Mouse (Mus musculus): ENCODE measurements around the gene Acbd3.

The Acbd3 gene

DNA sequence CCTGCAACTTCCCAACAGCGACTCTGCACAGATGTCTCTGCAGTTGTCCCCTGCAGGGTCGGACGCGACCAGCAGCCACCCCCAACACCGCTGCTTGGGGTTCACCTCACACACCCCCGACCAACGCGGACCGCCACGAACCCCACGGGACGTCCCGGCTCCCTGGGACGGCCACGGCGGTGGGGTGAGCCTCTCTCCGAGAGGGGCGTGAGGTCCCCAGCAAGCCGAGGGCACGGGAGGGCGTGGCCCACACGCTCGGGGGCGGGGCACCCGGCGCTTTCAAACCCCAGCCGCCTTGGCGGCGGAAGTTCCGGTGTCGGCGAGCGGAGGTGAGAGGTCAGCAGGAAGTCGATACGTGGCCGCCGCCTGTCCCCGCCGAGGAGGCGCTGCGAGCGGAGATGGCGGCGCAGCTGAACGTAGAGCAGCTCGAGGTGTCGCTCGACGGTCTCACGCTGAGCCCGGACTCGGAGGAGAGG lies at the start of gene Acbd3:
Gene Acbd3, plus strand, starts transcription at position 340 of the 476 bp plus-strand sequence.
- peak; percentile 96 for DNase-seq (ENCODE audit: low read depth, low spot score)

DNA sequence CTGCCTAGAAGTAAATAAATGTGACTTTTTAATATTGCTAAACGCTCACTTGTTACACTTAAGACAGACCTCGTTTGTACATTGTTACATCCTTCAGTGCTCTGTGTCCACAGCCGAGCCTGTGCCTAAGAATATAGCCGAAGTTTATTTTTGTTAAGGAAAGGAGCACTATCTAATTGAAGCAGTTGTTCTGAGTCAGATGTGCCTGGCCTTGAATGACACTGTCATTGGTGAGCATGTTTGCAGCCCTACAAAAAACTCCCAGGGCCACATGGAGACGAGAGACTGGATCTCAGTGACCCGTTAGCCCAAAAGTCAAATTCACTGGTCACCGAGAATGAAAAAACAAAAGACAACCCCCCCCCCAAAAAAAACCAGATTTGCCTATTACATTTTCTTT lies 34.6 kb upstream of the Acbd3 start:
- no peak for DNase-seq (ENCODE audit: low read depth, low spot score)

DNA sequence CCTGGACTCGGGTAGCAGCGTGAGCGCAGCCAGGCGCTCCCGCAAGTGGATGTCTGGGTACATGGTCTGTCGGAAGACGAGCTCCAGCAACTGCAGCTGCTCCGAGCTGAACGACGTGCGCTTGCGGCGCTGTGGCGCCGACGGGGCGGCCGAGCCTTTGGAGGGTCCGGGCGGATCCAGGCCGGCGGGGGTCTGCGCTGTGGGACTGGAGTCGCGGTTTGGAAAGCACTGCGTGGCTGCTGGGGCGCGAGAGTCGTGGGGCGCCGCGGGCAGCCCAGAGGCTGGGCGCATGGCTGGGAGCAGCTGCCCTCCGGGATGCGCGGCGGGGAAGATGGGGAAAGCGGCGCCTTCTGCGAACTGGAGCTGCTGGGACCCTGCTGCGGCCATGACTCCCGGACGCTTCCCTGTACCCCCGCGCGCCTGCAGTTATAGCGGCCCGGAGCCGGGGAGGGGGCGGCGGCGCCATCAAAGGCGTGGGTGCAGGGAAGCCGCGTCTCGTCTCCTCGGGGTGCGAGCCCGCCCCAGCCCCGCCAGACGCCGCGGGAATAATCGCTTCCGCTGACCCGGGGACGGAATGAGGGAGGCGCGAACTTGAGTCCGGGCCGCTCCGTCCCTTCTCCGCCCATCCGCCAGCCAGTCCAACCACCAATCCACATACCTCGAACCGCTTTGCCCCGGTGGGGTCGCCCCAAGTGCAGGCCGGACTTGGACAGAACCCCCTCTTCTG lies 29.1 kb upstream of the Acbd3 start, which contains the start of gene Mixl1:
Gene Mixl1, minus strand, starts transcription at position 409 of the 727 bp plus-strand sequence.
- DNase-seq (ENCODE audit: low read depth, low spot score) = peak; percentile 54

DNA sequence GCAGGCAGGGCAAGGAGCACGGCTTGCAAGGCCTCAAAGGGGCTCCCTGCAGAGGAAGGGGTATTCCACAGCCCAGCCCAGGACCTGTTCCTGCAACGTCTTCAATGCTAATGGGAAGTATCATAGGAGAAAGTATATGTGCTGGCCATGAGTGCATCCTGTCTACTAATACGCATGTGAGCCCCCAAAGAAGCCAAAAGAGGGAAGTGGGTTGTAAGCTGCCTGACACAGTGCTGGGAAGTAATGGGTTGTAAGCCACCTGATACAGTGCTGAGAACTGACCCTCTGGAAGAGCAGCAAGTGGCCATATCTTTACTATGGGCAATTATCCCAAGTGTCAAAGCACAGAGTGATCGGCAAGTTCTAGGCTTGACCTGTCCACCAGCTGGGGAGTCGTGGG lies 27.8 kb upstream of the Acbd3 start:
- DNase-seq (ENCODE audit: low read depth, low spot score) = no peak

DNA sequence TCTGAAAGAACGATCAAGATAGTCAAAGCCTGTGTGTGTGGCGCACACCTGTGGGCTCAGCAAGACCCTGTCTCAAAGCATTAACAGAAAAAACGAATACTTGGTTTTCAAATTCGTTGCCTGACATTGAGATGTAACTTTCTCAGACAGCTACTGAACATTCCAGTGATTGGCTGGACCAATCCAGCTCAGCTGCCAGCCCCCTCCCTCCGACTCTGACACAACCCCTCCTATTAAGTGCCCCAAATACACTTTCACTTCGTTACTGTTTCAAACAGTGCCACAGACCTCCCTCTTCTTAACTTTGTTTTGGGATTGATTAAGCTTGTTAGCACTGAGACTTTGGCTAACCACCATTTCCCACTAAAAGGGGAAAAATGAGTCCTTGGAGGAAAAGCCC lies 22.4 kb upstream of the Acbd3 start:
- DNase-seq (ENCODE audit: low read depth, low spot score) = no peak

DNA sequence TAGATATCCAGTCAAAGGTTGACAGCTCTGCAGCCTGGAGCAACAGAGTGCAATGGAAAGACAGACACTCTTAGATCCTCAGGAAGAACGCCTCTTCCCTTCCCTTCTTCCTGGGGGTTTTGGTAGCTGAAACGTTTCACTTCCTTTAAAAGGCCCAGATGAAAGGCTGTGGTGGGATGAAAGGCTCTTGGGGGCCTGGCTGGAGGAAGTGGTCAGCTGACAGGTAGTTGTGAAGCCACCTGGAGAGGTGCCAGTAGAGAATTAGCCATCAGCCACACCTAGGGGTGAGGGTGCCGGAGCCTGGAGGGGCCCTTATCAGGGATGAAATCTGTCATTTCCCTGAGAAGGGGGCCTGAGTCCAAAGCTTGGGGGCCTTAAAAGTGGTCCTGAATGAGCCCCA lies 18.5 kb upstream of the Acbd3 start:
- no peak for DNase-seq (ENCODE audit: low read depth, low spot score)

DNA sequence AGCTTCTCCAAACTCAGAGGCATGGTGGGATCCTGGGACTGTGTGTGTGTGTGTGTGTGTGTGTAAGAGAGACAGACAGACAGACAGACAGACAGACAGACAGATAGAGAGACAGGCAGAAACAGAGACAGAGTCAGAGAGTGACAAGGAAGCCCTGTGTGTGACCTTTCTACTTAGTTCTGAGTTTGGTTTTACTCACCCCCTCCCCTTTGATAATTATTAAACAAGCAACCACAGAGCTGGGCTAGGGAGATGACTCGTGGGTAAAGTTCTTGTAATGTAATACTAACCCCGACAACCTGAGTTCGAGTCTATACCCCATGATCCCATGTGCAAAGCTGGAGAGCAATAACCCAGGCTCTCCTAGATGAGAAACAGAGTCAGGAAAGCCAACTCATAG lies 18.0 kb upstream of the Acbd3 start:
- no peak for DNase-seq (ENCODE audit: low read depth, low spot score)

DNA sequence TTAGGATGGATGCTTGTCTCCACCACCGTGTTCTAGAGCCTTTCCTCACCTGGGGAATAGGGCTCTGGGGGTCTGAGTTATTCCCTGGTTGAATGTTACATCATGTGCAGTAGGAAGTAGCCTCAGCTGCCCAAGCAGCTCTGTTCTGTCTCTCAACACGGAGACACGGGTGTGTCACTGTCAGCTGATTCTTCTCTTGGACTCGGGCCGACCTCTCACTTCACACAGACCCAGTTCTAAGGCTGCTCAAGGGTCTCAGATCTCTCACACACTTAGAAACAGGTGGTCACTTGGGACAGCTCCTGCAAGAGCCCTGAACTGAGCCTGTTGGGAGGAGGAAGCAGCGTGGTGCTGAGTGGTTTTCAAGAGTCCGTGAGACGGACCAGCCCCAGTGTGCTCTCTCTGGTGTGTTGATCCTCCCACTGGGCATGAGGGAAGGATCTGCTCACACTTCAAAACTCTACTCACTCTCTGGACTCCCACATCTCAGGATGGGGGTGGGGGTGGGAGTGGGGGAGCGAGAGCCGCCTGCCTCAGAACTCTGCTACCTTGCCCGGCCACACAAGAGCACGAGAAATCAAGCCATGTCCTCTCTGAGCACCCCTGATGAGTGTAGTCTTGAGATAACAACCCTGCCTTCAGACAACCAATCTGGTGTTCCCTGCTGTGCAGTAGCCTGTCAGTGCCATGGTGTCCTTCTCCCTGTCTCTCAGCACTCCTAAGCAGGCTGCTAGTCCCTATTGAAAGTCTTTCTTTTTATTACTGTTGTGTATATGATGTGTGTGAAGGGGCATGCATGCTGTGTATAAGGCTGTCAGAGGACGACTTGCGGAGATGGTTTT lies 16.7 kb upstream of the Acbd3 start:
- no peak for DNase-seq (ENCODE audit: low read depth, low spot score)

DNA sequence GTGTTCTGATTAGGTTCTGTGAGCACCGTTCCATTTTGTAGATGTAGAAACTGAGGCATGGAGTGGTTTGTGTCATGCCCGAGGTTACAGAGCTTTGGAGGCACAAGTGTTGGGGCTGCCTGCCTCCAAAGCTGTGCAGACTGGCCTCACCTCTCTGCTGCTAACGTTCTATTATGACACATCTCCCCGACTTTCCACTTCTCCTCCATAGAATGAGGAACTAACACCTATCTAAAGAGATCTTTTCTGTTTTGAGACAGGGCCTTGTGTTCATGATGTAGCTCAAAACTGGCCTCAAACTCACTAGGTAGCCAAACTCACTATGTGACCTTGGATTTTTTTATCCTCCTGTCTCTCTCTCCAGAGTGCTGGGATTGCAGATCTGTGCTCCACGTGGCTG lies 7.1 kb upstream of the Acbd3 start:
- DNase-seq (ENCODE audit: low read depth, low spot score) = no peak

DNA sequence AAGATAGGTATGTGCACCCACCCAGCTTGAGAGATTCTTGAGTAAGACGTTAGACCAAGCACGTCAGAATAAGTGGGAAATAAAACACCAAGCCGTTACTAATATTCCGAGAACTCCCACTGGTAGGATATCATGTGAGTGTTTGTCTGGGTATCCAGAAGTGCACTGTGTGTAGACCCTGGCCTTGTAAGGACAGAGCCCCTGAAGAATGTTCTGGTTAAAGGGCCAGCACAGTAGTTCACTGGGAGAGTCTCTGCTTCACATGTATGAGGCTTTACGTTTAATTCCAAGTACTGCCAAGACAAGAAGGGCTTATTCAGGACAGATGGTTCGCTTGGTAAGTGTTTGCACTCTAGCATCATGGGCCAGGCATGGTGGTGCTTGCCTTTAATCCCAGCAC lies 6.4 kb upstream of the Acbd3 start:
- no peak for DNase-seq (ENCODE audit: low read depth, low spot score)

DNA sequence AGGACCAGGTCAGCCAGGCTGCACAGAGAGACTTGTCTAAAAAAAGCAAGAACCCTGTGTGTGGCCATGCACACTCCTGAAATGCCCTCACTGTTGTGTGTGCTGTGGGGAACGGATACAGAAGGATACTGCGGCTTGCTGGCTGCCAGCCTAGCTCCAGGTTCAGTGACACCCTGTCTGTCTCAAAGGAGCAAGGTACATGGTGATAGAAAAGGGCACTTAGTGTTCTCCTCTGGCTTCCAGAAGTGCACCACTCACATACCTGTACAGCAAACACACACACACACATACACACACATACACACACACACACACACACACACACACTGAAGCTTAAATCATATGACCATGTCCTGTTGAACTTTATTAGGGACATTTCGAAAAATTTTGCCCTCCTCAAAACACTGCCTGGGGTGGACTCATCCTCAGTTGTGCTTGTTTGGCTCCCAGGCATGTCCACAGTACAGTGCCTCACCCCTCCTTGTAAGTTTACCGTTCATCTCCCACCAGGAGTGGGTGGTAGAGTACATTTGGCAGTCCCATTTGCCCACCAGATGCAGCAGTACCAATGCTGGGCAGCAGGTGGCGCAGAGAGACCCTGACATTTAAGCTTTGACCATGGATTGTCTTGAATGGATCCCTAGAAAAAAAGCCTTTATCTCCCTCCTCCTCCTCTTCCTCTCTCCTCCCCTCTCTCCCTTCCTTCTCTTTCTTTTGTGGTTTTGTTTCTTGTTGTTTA lies 5.7 kb upstream of the Acbd3 start:
- DNase-seq (ENCODE audit: low read depth, low spot score) = peak; percentile 82

DNA sequence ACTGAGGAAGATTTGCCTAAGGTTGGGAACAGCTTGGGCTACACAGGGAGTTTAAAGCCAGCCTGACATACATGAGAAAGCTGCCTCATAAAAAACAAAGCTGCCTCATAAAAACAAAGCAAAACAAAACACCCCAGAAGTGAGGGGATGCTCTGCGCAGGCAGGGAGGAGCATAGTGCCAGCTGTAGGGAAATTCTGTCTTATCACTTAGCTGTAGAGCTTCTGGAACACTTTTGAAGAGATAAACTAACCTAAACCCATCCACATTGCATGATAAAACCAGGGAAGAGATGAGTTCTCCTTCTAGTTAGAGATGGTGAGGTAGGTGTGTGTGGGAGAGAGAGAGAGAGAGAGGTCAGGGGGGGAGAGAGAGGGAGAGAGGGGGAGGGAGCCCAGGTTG lies 3.2 kb upstream of the Acbd3 start:
- no peak for DNase-seq (ENCODE audit: low read depth, low spot score)

DNA sequence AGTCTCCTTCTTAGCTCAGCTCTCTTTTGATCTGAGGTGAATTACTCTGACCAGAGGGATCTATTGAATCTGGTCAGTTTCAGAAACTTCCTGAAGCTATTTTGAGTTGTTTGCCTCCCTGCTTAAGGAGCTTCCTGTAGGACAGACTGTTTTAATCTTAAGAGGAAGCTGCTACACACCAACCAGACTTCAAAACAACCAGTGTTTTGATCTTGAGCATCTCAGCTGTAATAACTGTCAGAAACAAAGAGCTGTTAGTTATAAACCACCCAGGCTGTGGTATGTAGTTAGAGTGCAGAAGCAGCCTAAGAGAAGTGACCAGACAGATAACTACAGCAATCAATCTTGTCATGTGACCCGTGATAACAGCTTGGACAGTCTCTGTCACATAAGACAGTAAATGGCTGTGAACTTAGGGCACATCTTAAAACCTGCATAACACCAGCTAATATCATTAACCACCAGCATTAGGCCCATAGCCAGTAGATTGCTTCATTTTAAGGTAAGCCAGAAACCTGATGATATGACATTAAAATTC lies 2.1 kb upstream of the Acbd3 start:
- DNase-seq (ENCODE audit: low read depth, low spot score) = no peak

DNA sequence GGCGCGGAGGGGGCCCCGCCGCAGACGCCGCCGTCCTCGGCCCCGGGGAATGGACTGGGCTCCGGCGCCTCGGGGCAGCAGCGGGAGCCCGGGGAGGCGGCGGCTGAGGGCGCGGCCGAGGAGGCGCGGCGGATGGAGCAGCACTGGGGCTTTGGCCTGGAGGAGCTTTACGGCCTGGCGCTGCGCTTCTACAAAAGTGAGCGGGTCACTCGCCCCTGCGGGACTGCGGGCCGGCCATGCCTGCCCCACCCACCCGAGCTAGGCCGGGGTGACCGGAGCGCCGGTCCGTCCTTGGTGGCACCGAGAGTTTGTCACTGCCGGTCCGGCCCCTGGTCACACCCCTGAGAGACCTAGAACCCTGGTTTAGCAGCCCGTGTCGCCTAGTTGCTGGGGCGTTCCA lies 340 bp downstream of the Acbd3 start:
- no peak for DNase-seq (ENCODE audit: low read depth, low spot score)

DNA sequence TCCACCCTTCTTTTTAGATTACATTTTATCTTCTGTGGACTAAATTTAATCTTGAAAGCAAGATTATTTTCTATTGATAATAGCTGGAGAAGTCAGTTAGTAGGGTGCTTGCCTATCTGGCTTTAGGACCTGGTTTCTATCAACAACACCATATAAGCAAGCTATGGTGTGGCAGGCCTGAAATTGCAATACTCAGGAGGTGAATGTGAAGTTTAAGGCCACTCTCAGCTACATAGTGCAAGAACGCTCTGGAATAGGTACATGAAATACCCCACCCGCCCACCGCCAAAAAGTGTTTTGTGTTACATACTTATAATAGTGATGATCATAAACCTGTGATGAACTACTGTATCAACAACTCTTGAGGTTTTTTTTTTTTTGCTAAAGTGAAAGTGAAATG lies 3.4 kb downstream of the Acbd3 start:
- DNase-seq (ENCODE audit: low read depth, low spot score) = no peak

DNA sequence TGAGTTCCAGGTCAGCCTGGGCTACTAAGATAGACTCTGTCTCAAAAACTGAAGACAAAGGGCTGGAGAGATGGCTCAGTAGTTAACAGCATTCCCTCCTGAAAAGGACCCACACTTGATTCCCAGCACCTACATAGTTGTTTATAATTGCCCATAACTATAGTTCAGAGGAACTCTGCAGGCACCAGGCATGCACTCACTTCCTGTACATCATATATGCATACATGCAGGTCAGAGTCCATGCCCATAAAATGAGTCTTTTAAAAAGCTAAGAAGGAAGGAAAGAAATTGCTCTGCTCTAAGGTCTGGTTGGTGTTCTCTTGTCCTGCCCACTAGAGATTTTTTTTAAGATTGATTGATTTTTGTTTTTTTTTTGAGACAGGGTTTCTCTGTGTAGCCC lies 22.0 kb downstream of the Acbd3 start:
- no peak for DNase-seq (ENCODE audit: low read depth, low spot score)

DNA sequence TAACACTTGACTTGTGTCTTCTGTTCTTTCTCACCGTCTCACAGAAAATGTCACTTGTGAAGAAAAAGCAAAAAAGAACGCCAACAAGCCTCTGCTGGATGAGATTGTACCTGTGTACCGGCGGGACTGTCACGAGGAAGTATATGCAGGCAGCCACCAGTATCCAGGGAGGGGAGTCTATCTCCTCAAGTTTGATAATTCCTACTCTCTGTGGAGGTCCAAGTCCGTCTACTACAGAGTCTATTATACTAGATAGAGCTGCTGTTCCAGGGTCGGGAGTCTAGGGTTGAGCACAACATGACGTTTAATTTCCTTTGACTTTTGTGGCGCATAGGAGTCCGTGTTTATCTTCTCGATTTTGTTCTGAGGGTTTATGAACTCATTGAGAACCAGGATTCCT lies 26.3 kb downstream of the Acbd3 start:
- DNase-seq (ENCODE audit: low read depth, low spot score) = no peak

DNA sequence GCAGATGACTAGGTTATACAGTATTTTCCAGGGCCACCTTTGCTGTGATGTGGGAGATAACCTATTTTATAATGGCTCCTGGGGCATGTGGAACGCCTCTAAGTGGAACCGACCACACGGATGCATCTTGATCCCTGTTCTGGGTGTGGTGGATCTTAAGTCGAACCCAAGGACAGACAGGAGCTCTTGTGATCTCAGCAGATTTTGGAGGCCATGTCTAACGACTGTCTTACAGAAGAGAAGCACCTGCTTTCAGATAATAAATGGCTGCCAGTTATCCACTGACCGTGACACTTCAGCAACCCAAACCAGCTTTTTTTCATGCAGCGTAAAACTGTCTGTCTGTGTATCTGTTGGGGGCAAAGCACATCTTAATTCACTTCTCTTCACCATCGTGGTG lies 28.5 kb downstream of the Acbd3 start:
- no peak for DNase-seq (ENCODE audit: low read depth, low spot score)

DNA sequence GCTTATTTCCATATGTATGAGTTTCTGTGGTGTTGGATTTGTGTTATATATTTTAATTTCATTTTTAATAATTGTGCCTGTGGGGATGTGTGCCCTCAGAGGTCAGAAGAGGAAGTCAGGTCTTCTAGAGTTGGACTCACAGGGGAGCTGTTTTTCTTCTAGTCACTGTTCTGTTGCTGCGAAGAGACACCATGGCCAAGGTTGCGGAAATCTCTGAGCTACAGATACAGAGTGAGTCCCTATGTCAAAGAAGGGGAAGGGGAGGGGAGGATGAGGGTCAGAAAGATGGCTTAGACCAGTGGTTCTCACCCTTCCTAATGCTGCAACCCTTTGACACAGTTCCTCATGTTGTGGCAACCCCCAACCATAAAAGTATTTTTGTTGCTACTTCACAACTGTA lies 30.9 kb downstream of the Acbd3 start:
- DNase-seq (ENCODE audit: low read depth, low spot score) = no peak

DNA sequence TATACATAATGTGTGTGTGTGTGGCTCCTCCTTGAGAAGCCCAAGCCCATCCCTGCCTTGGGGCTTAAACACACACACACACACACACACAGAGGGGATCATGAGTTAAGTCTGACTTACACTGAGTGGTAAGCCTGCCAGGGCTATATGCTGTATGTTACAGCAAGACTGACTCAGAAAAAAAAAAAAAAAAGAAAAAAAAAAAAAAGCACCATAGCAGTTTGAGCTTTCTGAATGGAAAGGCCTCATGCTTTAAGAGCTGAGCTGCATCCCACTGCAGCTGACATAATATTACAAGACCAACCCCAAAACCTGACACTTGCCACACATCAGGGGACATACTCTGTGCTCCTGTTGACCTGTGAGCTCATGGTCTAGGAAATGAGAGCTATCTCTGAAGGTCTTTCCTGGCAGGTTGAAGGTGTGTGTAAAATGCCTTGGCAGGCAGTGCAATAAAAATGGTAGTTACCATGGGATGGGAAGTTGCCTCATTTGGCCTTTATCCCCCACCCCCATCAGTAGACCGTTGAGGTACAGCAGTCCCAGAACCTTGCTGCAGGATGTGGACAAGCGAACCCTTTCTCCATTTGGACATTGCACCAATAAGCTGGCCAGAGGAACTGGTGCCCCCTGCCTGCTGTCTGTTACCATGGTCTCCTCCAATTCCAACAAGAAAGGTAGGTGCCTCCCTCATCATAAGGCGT lies 31.6 kb downstream of the Acbd3 start:
- no peak for DNase-seq (ENCODE audit: low read depth, low spot score)

DNA sequence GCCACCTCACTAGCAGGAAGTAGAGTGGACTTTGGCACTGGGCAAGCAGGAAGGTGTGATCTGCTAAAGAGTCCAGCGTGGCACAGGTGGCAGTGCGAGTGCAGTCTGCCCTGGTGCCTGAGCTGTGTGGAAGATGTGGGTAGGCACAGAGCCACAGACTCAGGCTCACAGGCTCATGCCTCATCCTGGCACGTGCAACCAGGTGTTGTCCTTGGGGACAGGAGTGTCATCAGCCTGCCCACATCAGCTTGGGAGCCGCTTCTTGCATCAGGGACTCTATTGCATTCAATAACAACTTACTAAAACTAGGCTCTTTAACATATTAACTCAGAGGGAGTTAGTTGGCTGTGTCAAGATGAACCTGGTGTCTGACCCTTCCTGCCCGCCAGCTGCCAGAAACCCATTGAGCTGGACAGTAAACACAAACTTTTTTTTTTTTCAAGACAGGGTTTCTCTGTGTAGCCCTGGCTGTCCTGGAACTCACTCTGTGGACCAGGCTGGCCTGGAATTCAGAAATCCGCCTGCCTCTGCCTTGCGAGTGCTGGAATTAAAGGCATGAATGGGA lies 32.2 kb downstream of the Acbd3 start:
- DNase-seq (ENCODE audit: low read depth, low spot score) = no peak

All from mesoderm, embryonic 11.5 days (tissue).